In genomic region chr8:70831517-70831916, GRCm38 (mm10) we compare ENCODE assay signal across 27 mouse cellular contexts. TPM values are rescaled to one million over a fixed set of nuclear protein-coding genes. Genes with fewer than 3 reads are reported as not detected.
DNase-seq lines count a peak whose midpoint lies in the region; ATAC-seq and TF ChIP-seq lines count a peak whose summit lies in the region.
"Had no signal": no experiment of that assay in that cellular context is flagged by ENCODE, and none has a peak within 500 bp of the region (broad histone marks: within the 10 kb centered on the region; RNA-seq: fewer than 3 reads in every experiment).

No protein-coding gene starts in this region.

- no peak overlapping the region for H3K4me3 ChIP-seq in forebrain, embryonic 10.5 days
- H3K4me3 ChIP-seq in forebrain, embryonic 11.5 days (ENCODE audit: low read depth, low read length): no peak overlapping the region
- H3K4me3 ChIP-seq in kidney, postnatal 0 days (replicated peaks; ENCODE audit: low read depth, low read length): no peak overlapping the region
- H3K4me3 ChIP-seq in kidney, adult 2 months (ENCODE audit: insufficient read depth, low read depth, low read length): no peak overlapping the region
- H3K4me3 ChIP-seq in stomach, embryonic 16.5 days (replicated peaks; ENCODE audit: low read length): no peak overlapping the region
- H3K4me3 ChIP-seq in stomach, postnatal 0 days (ENCODE audit: low read depth, low read length): no peak overlapping the region
- H3K4me3 ChIP-seq: heart, embryonic 15.5 days; hindbrain, embryonic 12.5 days; intestine, embryonic 15.5 days; liver, embryonic 15.5 days; lung, embryonic 15.5 days; midbrain, embryonic 13.5 days had no signal

- TF ChIP-seq POLR2A in kidney, adult 2 months (IDR thresholded peaks at IDR 0.05; ENCODE audit: low read depth, low read length): no peak

- no peak overlapping the region for H3K4me2 ChIP-seq in forebrain, embryonic 11.5 days (ENCODE audit: low read depth, low read length, severe bottlenecking)
- no peak overlapping the region for H3K4me2 ChIP-seq in kidney, postnatal 0 days (ENCODE audit: low read length)
- H3K4me2 ChIP-seq in stomach, embryonic 16.5 days (ENCODE audit: low read depth, low read length): no peak overlapping the region
- H3K4me2 ChIP-seq in stomach, postnatal 0 days (replicated peaks; ENCODE audit: low read depth): no peak overlapping the region
- H3K4me2 ChIP-seq: heart, embryonic 15.5 days; hindbrain, embryonic 12.5 days; intestine, embryonic 15.5 days; liver, embryonic 15.5 days; lung, embryonic 15.5 days; midbrain, embryonic 13.5 days had no signal

- H3K36me3 ChIP-seq in forebrain, embryonic 10.5 days (replicated peaks): peaks cover 12% of the 10 kb centered on the region
- no peaks in the 10 kb centered on the region for H3K36me3 ChIP-seq in forebrain, embryonic 11.5 days (ENCODE audit: control insufficient read depth, insufficient read depth, low read length)
- 0 out of 2 replicates have a peak, but pooled peaks cover 5% of the 10 kb centered on the region for H3K36me3 ChIP-seq in kidney, postnatal 0 days (ENCODE audit: insufficient read depth, low read length)
- H3K36me3 ChIP-seq in kidney, adult 2 months (ENCODE audit: control insufficient read depth, insufficient read depth, low read length): no peaks in the 10 kb centered on the region
- 0 out of 2 replicates have a peak, but pooled peaks cover 4% of the 10 kb centered on the region for H3K36me3 ChIP-seq in stomach, embryonic 16.5 days (ENCODE audit: control insufficient read depth, insufficient read depth, low read length)
- H3K36me3 ChIP-seq in stomach, postnatal 0 days (ENCODE audit: control insufficient read depth, insufficient read depth, low read length): no peaks in the 10 kb centered on the region; the same call in 1 of the 2 replicates
- H3K36me3 ChIP-seq: heart, embryonic 15.5 days; lung, embryonic 15.5 days had no signal

- no peak overlapping the region for H3K9ac ChIP-seq in forebrain, embryonic 11.5 days (ENCODE audit: low read length)
- H3K9ac ChIP-seq in kidney, postnatal 0 days (ENCODE audit: low read depth, low read length): 0 out of 2 replicates have a peak overlapping the region, but pooled peaks have one; percentile 23
- 0 out of 2 replicates have a peak overlapping the region, but pooled peaks have one; percentile 18 for H3K9ac ChIP-seq in stomach, embryonic 16.5 days (ENCODE audit: low read length)
- no peak overlapping the region for H3K9ac ChIP-seq in stomach, postnatal 0 days (ENCODE audit: low read length)
- H3K9ac ChIP-seq: heart, embryonic 15.5 days; hindbrain, embryonic 12.5 days; intestine, embryonic 15.5 days; liver, embryonic 15.5 days; lung, embryonic 15.5 days; midbrain, embryonic 13.5 days had no signal

- H3K4me1 ChIP-seq in forebrain, embryonic 10.5 days: peaks cover 33% of the 10 kb centered on the region
- no peaks in the 10 kb centered on the region; the same call in 1 of the 2 replicates for H3K4me1 ChIP-seq in forebrain, embryonic 11.5 days (replicated peaks; ENCODE audit: control insufficient read depth, insufficient read depth, low read length)
- peaks cover 9% of the 10 kb centered on the region; the same call in 1 of the 2 replicates for H3K4me1 ChIP-seq in kidney, postnatal 0 days (replicated peaks; ENCODE audit: insufficient read depth, low read length)
- peaks cover 8% of the 10 kb centered on the region for H3K4me1 ChIP-seq in kidney, adult 2 months (ENCODE audit: control insufficient read depth, insufficient read depth, low read length)
- peaks cover 4% of the 10 kb centered on the region; the same call in 1 of the 2 replicates for H3K4me1 ChIP-seq in stomach, embryonic 16.5 days (ENCODE audit: control insufficient read depth, insufficient read depth, low read length)
- H3K4me1 ChIP-seq in stomach, postnatal 0 days (replicated peaks; ENCODE audit: control insufficient read depth, insufficient read depth): no peaks in the 10 kb centered on the region

- peak overlapping the region; percentile 21; the same call in 1 of the 2 replicates for H3K27ac ChIP-seq in forebrain, embryonic 10.5 days
- no peak overlapping the region for H3K27ac ChIP-seq in forebrain, embryonic 11.5 days (ENCODE audit: low read depth, low read length)
- H3K27ac ChIP-seq in kidney, postnatal 0 days: no peak overlapping the region
- no peak overlapping the region for H3K27ac ChIP-seq in kidney, adult 2 months (ENCODE audit: insufficient read depth, low read depth, low read length)
- no peak overlapping the region for H3K27ac ChIP-seq in stomach, embryonic 16.5 days (ENCODE audit: low read length)
- no peak overlapping the region for H3K27ac ChIP-seq in stomach, postnatal 0 days (replicated peaks)
- H3K27ac ChIP-seq: heart, embryonic 15.5 days; hindbrain, embryonic 12.5 days; hindbrain, postnatal 0 days; intestine, embryonic 15.5 days; liver, embryonic 15.5 days; lung, embryonic 15.5 days; midbrain, embryonic 13.5 days had no signal

- TF ChIP-seq CTCF in kidney, postnatal 0 days (IDR thresholded peaks at IDR 0.05; ENCODE audit: low read depth): no peak
- TF ChIP-seq CTCF in kidney, adult 2 months (conservative IDR thresholded peaks at IDR 0.05; ENCODE audit: insufficient read depth, insufficient read length, low read depth, low read length): no peak
- TF ChIP-seq CTCF in stomach, postnatal 0 days (IDR thresholded peaks at IDR 0.05; ENCODE audit: low read depth): no peak

- TF ChIP-seq EP300 in stomach, postnatal 0 days (optimal IDR thresholded peaks at IDR 0.05): no peak

- WGBS in forebrain, embryonic 10.5 days: 84% methylated on average over 8 of the region's 8 CpGs
- WGBS in forebrain, embryonic 11.5 days: 83% methylated on average over 8 of the region's 8 CpGs
- WGBS in kidney, postnatal 0 days: 87% methylated on average over 8 of the region's 8 CpGs
- WGBS in kidney, adult 2 months: 89% methylated on average over 8 of the region's 8 CpGs
- 78% methylated on average over 8 of the region's 8 CpGs for WGBS in stomach, embryonic 16.5 days
- WGBS in stomach, postnatal 0 days: 83% methylated on average over 8 of the region's 8 CpGs

- ATAC-seq in forebrain, embryonic 11.5 days (replicated peaks; ENCODE audit: low FRiP score): no peak
- ATAC-seq in kidney, postnatal 0 days (replicated peaks; ENCODE audit: low FRiP score, low read depth): no peak
- ATAC-seq in stomach, embryonic 16.5 days (ENCODE audit: insufficient read depth, low FRiP score): no peak
- no peak for ATAC-seq in stomach, postnatal 0 days (ENCODE audit: low FRiP score, low TSS enrichment)
- ATAC-seq: activated CD4-positive, CD25-positive, alpha-beta regulatory T cell, adult 4 months; forebrain, embryonic 16.5 days; intestine, embryonic 15.5 days; midbrain, embryonic 13.5 days had no signal

- H3K9me3 ChIP-seq in forebrain, embryonic 10.5 days: peaks cover 6% of the 10 kb centered on the region; the same call in 1 of the 2 replicates
- H3K9me3 ChIP-seq in forebrain, embryonic 11.5 days (ENCODE audit: control insufficient read depth, low read length): no peaks in the 10 kb centered on the region
- H3K9me3 ChIP-seq in kidney, postnatal 0 days (replicated peaks; ENCODE audit: low read length): no peaks in the 10 kb centered on the region
- no peaks in the 10 kb centered on the region for H3K9me3 ChIP-seq in stomach, embryonic 16.5 days (replicated peaks; ENCODE audit: control insufficient read depth, low read length)
- no peaks in the 10 kb centered on the region for H3K9me3 ChIP-seq in stomach, postnatal 0 days (ENCODE audit: control insufficient read depth, low read length)
- H3K9me3 ChIP-seq: heart, embryonic 15.5 days; lung, embryonic 15.5 days; midbrain, embryonic 13.5 days had no signal

- no peak for DNase-seq in forebrain, embryonic 10.5 days (ENCODE audit: extremely low spot score, low spot score)
- no peak for DNase-seq in forebrain, embryonic 11.5 days (ENCODE audit: low spot score)
- no peak for DNase-seq in kidney, postnatal 0 days (ENCODE audit: low spot score)
- no peak for DNase-seq in kidney, adult 2 months
- no peak for DNase-seq in stomach, postnatal 0 days (ENCODE audit: low spot score)
- no peak for DNase-seq in layer of hippocampus, postnatal 36 days
- DNase-seq: adrenal gland, adult 2 months; cerebellum, adult 2 months; cerebellum, postnatal 14 days; heart, postnatal 36 days; kidney, adult 8-10 months; kidney, postnatal 10 days; thymus, postnatal 14 days had no signal

- no peaks in the 10 kb centered on the region for H3K27me3 ChIP-seq in forebrain, embryonic 10.5 days (ENCODE audit: poor library complexity, severe bottlenecking)
- H3K27me3 ChIP-seq in forebrain, embryonic 11.5 days (ENCODE audit: control insufficient read depth, insufficient read depth, low read length): no peaks in the 10 kb centered on the region
- H3K27me3 ChIP-seq in kidney, postnatal 0 days (ENCODE audit: insufficient read depth, low read length): no peaks in the 10 kb centered on the region
- no peaks in the 10 kb centered on the region for H3K27me3 ChIP-seq in kidney, adult 2 months (replicated peaks; ENCODE audit: control insufficient read depth, insufficient read depth, low read length)
- no peaks in the 10 kb centered on the region for H3K27me3 ChIP-seq in stomach, embryonic 16.5 days (ENCODE audit: control insufficient read depth, insufficient read depth, low read length)
- H3K27me3 ChIP-seq in stomach, postnatal 0 days (ENCODE audit: control insufficient read depth, insufficient read depth, low read length): no peaks in the 10 kb centered on the region
- H3K27me3 ChIP-seq: CH12.LX; heart, embryonic 15.5 days; hindbrain, embryonic 12.5 days; intestine, embryonic 15.5 days; liver, embryonic 15.5 days; lung, embryonic 15.5 days; midbrain, embryonic 13.5 days had no signal

RNA-seq across cellular contexts. Expression of gene Arrdc2, which starts 8.0 kb away (rescaled TPM):
- 4.8 and 5.7 TPM in 2 replicates for polyA plus RNA-seq in forebrain, embryonic 10.5 days (2016; fragmentation: Nextera tagmentation; extraction: Ambion mirVana)
- polyA plus RNA-seq in forebrain, embryonic 11.5 days (2014; fragmentation: Nextera tagmentation; extraction: Ambion mirVana): 6.3 and 7.2 TPM in 2 replicates
- polyA plus RNA-seq in kidney, postnatal 0 days (2015; fragmentation: Nextera tagmentation; extraction: Ambion mirVana): 6.8 and 7.5 TPM in 2 replicates
- polyA plus RNA-seq in kidney, adult 2 months (2012; rRNA removed): 19.8 and 26.2 TPM in 2 replicates
- 6.0 and 7.1 TPM in 2 replicates for polyA plus RNA-seq in stomach, embryonic 16.5 days (2015; fragmentation: Nextera tagmentation; extraction: Ambion mirVana)
- 6.6 and 6.8 TPM in 2 replicates for polyA plus RNA-seq in stomach, postnatal 0 days (2015; fragmentation: Nextera tagmentation; extraction: Ambion mirVana)
- 10 to 100 TPM; 18.5 to 25.6 TPM for total RNA-seq in layer of hippocampus, postnatal 36 days (2021)

RNA-seq across cellular contexts. Expression of gene Il12rb1, which starts 23.3 kb away (rescaled TPM):
- 0.12 TPM in 1 of 2 replicates, not detected in the other for polyA plus RNA-seq in forebrain, embryonic 10.5 days (2016; fragmentation: Nextera tagmentation; extraction: Ambion mirVana)
- polyA plus RNA-seq in forebrain, embryonic 11.5 days (2014; fragmentation: Nextera tagmentation; extraction: Ambion mirVana): not detected in 2 replicates
- 0.09 and 0.13 TPM in 2 replicates for polyA plus RNA-seq in kidney, postnatal 0 days (2015; fragmentation: Nextera tagmentation; extraction: Ambion mirVana)
- 0.42 and 0.48 TPM in 2 replicates for polyA plus RNA-seq in kidney, adult 2 months (2012; rRNA removed)
- 0.23 TPM in 1 of 2 replicates, not detected in the other for polyA plus RNA-seq in stomach, embryonic 16.5 days (2015; fragmentation: Nextera tagmentation; extraction: Ambion mirVana)
- polyA plus RNA-seq in stomach, postnatal 0 days (2015; fragmentation: Nextera tagmentation; extraction: Ambion mirVana): 0.19 and 0.29 TPM in 2 replicates
- under 1 TPM; 0.56 to 0.87 TPM for total RNA-seq in layer of hippocampus, postnatal 36 days (2021)
- total RNA-seq: heart, postnatal 36 days; hindbrain, postnatal 0 days had no signal
- polyA plus RNA-seq: hindbrain, embryonic 12.5 days; hindbrain, postnatal 0 days; midbrain, embryonic 13.5 days; neural tube, embryonic 14.5 days; stomach, embryonic 14.5 days had no signal

RNA-seq across cellular contexts. Expression of gene Mast3, which starts 26.7 kb away (rescaled TPM):
- 12.0 and 14.9 TPM in 2 replicates for polyA plus RNA-seq in forebrain, embryonic 10.5 days (2016; fragmentation: Nextera tagmentation; extraction: Ambion mirVana)
- 15.9 and 17.4 TPM in 2 replicates for polyA plus RNA-seq in forebrain, embryonic 11.5 days (2014; fragmentation: Nextera tagmentation; extraction: Ambion mirVana)
- polyA plus RNA-seq in kidney, postnatal 0 days (2015; fragmentation: Nextera tagmentation; extraction: Ambion mirVana): 8.4 and 10.2 TPM in 2 replicates
- polyA plus RNA-seq in kidney, adult 2 months (2012; rRNA removed): 25.3 and 27.4 TPM in 2 replicates
- 10.0 and 10.5 TPM in 2 replicates for polyA plus RNA-seq in stomach, embryonic 16.5 days (2015; fragmentation: Nextera tagmentation; extraction: Ambion mirVana)
- polyA plus RNA-seq in stomach, postnatal 0 days (2015; fragmentation: Nextera tagmentation; extraction: Ambion mirVana): 5.6 and 5.7 TPM in 2 replicates
- 100 to 1,000 TPM; 452 to 459 TPM for total RNA-seq in layer of hippocampus, postnatal 36 days (2021)

RNA-seq across cellular contexts. Expression of gene Kcnn1, which starts 31.5 kb away (rescaled TPM):
- polyA plus RNA-seq in forebrain, embryonic 10.5 days (2016; fragmentation: Nextera tagmentation; extraction: Ambion mirVana): 4.7 and 5.9 TPM in 2 replicates
- 9.0 and 13.4 TPM in 2 replicates for polyA plus RNA-seq in forebrain, embryonic 11.5 days (2014; fragmentation: Nextera tagmentation; extraction: Ambion mirVana)
- polyA plus RNA-seq in kidney, postnatal 0 days (2015; fragmentation: Nextera tagmentation; extraction: Ambion mirVana): 4.2 and 5.5 TPM in 2 replicates
- polyA plus RNA-seq in kidney, adult 2 months (2012; rRNA removed): 9.4 and 11.0 TPM in 2 replicates
- 1.4 TPM in 2 replicates for polyA plus RNA-seq in stomach, embryonic 16.5 days (2015; fragmentation: Nextera tagmentation; extraction: Ambion mirVana)
- 0.64 and 0.72 TPM in 2 replicates for polyA plus RNA-seq in stomach, postnatal 0 days (2015; fragmentation: Nextera tagmentation; extraction: Ambion mirVana)
- total RNA-seq in layer of hippocampus, postnatal 36 days (2021): 10 to 100 TPM; 16.9 to 17.7 TPM
- total RNA-seq: monocyte, adult 5-6 weeks had no signal
- polyA plus RNA-seq: activated CD4-positive, CD25-positive, alpha-beta regulatory T cell, adult 4 months had no signal

RNA-seq across cellular contexts. Expression of gene Ccdc124, which starts 42.2 kb away (rescaled TPM):
- 184 and 186 TPM in 2 replicates for polyA plus RNA-seq in forebrain, embryonic 10.5 days (2016; fragmentation: Nextera tagmentation; extraction: Ambion mirVana)
- 165 and 176 TPM in 2 replicates for polyA plus RNA-seq in forebrain, embryonic 11.5 days (2014; fragmentation: Nextera tagmentation; extraction: Ambion mirVana)
- 87.2 and 90.3 TPM in 2 replicates for polyA plus RNA-seq in kidney, postnatal 0 days (2015; fragmentation: Nextera tagmentation; extraction: Ambion mirVana)
- polyA plus RNA-seq in kidney, adult 2 months (2012; rRNA removed): 48.9 and 49.2 TPM in 2 replicates
- 85.6 and 89.6 TPM in 2 replicates for polyA plus RNA-seq in stomach, embryonic 16.5 days (2015; fragmentation: Nextera tagmentation; extraction: Ambion mirVana)
- polyA plus RNA-seq in stomach, postnatal 0 days (2015; fragmentation: Nextera tagmentation; extraction: Ambion mirVana): 73.2 and 74.1 TPM in 2 replicates
- 10 to 100 TPM; 83.4 to 95.4 TPM for total RNA-seq in layer of hippocampus, postnatal 36 days (2021)

Comparison
In these comparisons a context has a peak if more than half of its experiments do, and no peak if none do; other contexts are left out.
1. H3K9ac ChIP-seq: peak in kidney, postnatal 0 days (single experiment) and stomach, embryonic 16.5 days (single experiment); none in forebrain, embryonic 11.5 days (single experiment) and stomach, postnatal 0 days (single experiment).